Mouse (Mus musculus): ENCODE data around the gene Pax4.

Gene Pax4

DNA sequence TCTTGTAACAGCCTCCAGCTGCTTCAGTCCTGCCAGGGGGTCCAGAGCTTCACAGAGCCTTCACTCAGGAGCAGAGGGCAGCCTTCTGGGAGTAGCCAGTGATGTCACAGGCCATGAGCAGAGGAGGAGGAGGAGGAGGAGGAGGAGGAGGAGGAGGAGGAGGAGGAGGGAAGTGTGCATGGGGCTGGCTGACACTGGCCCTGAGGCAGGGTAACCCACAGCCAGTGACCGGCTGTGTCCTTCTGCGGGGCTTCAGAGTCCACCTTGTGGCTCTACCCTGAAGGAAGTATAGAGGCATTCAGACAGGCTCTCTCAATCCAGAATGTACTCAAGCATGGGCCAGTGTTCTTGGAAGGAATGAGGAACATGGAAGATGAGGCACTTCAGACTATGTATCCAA, at the start of gene Pax4:
Pax4 (minus strand) TSS at position 101 of the 400 bp plus-strand sequence.
- in situ Hi-C loops (cut with MboI, MseI): no loop called here

DNA sequence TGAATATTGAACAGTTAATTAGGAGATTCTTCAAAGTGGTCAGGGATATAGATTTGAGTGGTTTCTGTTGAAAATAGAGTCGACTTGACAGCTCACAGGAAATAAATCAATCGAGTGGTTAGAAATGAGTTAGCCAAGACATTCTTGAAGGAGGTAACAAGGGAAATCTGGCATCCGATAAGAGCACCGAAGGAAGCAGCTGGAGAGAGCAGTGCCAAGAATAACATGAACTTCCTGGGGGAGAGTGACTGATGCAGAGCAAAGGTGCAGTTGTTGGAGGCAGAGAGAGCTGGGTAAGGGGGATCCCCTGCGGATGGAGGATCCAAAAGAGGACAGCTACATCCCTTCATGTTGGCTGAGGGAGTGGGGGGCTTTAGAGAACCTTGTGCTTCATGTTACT, 48.7 kb upstream of the Pax4 start:
- in situ Hi-C loops (cut with MboI, MseI): no loop called here

DNA sequence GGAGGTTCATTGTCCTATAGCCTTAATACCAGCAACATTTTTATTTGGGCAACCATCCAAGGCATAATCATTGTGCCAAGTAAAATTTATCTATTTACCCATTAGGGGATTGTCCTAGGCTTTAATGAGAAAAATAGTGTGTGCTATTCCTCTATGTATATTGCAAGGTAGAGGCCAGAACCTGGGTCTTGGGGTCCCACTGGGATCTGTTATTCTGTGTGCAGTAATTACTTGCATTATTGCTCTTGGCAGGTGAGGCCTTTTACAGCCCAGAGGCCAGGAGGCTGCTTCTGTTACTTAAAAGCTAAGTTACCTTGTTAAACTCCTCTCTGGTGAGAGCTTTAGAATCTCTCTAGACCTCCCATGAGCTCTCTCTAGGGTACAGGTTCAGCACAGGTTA, 42.0 kb upstream of the Pax4 start:
- in situ Hi-C loops (cut with MboI, MseI): no loop called here

DNA sequence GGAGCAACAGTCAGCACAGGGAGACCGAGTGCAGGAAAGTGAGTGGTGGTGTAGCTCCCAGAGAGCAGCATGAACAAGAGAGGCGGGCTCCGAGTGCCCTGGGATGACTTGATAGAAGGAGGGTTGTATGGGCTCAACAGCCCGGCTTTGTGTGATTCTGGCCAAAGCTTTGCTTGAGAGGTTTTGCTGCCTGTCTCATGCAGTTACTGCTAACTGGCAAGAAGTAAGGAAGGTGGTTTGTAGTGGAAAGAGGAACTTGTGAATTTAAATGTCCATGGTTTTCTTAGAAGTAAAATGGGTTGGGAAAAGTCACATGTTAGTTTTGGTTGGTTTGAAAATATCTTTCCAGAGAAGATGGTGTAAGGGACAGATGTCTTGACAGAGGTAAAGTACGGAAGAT, 41.5 kb upstream of the Pax4 start:
- in situ Hi-C loops (cut with MboI, MseI): no loop called here

DNA sequence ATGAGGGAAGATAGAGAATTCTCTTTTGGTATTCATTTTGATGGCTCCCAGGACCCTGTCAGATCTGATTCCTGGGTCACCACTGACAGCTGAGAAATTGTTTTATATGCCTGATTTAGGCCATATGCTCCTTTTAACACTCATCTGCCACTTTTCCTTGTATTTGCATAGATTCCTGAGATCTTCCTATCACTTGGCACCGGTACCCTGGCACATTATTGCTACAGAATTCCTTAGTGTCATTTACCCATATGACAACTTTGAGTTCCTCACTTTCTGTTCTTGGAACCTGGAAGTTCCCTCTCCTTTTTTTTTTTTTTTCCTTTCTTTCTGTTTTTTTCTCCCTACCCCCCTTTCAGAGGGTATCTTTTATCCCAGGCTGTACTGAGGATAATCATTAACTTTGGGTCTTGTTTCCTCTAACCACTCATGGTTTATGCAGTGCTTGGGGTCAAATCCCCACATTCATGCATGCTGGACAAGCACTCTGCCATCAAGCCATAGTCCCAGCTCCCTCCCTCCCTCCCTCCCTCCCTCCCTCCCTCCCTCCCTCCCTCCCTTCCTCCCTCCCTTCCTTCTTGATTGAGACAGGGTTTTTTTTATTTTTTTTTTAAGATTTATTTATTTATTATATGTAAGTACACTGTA, 39.2 kb upstream of the Pax4 start:
- in situ Hi-C loops (cut with MboI, MseI): no loop called here

DNA sequence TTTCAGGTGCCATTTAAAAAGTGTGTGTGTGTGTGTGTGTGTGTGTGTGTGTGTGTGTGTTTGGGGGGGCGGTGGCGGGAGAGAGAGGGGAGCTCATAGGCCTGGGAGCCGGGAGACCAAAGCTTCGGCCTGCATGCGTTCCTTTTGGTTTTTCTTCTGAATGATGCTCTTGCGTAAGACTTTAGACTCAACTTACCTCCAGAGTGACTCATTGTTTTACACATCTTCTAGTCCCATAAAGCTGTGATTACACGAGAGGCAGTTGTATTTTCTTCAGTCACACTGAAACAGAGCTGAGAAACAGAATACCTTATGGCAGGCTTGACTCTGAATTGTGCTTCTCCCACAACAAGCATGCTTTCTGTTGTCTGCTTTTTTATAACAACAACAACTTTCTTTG, 37.8 kb upstream of the Pax4 start:
- in situ Hi-C loops (cut with MboI, MseI): no loop called here

DNA sequence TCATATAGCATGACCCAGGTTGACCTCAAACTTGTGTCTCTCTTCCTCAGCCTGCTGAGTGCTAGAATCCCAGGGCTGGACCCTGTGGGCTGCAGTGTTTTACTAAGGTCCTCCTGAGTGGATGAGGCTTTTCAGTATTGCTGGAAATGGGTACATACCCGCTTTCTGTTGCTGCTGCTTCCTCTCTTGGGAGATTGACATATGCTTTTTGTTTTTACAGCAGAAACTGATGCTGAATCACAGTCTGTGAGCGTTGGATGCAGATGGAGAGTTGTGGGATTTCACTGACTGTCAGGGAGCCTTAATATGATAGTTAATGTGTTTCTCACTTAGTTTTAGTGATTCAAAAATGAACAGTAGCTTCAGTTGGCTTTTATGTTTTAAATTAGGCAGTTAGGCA, 37.3 kb upstream of the Pax4 start:
- in situ Hi-C loops (cut with MboI, MseI): no loop called here

DNA sequence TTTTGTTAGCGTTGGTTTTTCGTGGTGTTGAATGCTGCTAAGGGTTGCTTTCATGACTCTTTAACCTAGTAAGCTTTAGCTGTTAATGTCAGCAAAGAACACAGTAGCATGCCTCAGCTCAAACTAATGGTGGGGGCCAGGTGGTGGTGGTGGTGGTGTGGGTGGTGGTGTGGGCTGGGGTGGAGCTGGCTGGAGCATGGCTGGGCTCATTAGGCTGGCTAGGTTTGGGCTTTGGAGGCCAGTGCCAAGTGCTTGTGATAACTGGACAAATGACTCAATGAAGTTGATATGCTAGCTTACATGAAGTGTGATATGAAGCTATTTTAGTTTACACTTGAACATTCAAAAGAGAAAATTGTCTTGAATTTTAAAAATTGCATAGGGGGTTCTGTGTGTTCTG, 36.9 kb upstream of the Pax4 start:
- in situ Hi-C loops (cut with MboI, MseI): no loop called here

DNA sequence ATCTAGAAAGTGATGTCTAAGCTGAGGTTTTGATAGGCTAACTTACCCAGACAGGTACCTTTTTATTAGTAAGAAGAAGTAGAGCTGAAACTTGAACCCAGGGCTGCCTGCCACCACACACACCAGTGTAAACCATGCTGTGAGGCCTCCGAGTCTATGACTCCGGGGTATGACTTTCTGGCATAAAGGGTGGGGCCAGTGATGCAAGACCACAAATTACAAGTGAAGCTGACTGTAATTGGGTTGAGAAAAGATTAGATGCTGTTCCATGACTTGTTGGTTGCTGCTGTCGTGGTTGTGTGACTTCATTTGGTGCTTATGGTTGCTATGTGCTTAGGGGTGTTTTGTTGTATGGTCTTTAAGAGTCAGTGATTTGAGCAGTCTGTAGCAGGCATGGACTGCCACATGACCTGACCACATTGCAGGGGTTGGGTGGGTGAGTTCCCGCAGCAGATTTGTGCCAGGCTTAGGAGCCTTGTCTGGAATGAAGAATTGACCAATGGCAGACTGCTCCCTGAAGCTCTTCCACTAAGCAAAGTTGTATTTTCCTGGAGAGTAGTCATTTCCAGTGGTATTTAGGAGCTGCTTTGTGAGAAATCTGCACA, 33.7 kb upstream of the Pax4 start:
- in situ Hi-C loops (cut with MboI, MseI): no loop called here

DNA sequence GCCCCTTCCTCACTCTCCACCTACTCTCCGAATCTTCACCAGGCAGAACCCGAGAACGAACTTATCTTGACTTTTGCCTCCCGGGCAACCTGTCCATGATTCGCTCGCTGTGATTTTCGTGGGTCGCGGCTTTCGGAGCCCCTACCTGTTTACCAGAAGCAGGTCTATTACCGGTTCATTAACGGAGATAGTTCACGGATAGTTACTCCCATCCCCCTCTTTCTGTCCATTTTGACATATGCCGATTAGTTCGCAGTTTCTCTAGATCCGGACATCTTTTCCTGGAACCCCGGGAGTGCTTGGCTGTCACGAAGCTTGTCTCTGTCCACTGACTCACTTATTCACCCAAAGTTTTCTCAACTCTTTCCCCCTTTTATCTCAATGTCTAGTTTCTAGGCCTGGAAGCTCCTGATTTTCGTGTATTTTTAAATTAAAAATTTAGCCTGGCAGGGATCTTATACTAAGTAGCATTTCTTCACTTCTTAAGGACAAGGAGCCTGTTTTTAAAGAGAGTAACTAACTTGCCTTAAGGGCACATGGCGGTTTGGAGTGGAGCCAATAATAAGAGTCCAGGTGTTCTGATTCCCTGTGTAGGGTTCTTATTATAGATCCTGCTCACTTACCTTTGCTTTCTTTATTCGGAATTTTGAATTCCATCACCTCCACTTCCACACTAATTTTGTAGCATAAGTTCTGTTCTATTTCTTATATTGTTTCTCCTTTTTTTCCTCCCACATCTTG, 31.8 kb upstream of the Pax4 start:
- in situ Hi-C loops (cut with MboI, MseI): no loop called here

DNA sequence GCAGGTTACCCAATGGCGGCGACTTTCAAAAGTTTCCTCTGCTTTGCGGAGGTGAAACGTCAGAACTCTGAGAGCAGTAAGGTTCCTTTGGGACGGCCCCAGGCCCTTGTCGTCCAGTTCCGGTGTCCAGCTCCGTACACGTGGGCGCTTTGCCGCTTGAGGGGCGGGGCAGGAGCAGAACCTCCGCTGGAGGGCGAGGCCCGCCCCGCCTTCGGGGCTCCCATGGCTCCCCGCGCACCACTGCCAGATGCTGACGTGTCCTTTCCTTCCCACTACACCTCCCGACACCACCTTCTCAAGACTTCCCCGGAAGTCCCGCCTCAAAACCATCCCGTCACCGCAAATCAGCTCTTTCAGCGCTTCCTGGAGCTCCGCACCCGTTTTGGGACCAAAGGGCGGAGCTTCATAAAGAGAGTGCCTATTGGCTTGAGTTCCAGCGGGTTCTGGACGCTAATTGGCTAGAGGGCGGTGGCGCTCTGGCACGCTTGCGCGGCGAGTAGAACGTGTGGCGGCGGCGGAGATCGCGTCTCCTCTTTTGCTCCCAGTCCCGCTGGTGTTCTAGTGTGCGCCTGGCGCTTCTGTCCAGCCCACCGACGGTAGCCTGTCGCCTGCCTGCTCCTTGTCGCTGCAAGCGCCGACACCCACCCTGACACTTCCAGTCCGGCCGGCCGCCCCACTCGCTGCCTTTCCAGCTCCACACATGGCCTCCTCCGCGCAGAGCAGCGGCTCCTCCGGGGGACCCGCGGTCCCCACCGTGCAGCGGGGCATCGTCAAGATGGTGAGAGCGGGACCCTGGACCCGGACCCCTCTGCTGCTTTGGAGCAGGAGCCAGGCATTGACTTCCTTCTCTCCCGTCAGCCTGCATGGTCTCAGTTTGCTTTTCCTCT, 31.0 kb upstream of the Pax4 start:
- in situ Hi-C loops (cut with MboI, MseI): loop anchor here (5.0 kb wide), 1 partner anchor 58 kb away; the partner anchor contains the start of gene Arf5

DNA sequence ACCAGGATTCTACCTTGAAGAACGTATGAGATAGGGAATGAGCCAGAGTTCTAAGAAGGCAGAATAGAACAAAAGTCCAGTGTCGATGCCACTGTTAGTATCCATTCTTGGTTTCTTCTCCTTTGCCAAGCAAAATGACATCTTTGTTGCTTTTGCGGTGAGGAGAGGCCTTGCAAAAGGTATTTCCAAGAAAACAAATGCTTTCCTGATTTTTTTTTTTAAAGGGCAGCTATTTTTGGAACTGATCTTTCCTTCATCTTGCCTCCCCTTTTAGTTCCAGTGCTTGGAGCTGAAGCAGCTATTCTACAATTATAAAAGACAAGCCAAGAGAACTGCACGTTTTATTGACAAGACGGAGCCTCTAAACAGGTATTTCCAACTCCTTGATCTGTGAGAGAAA, 25.7 kb upstream of the Pax4 start, which contains the start of gene Snd1:
Snd1 (plus strand) TSS at position 301 of the 400 bp plus-strand sequence.
- in situ Hi-C loops (cut with MboI, MseI): loop anchor here (5.0 kb wide), 1 partner anchor 53 kb away; the partner anchor contains the start of gene Arf5

DNA sequence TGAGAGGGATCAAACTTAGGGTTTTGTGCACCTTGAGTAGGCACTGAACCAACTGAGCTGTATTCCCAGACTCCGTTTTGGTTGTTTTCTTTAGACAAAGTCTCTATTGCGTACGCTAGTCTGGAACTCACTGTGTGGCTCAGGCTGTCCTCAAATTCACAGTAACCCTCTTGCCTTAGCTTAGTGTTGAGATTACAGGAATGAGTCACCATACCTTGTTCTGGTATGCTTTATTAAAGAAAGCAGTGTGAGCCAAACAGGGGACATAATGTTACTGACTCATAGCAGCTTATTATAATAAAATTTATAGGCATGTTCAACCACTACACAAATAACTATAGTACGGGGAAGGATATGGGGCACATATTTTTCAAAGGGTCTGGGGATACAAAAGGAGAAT, 25.1 kb upstream of the Pax4 start:
- in situ Hi-C loops (cut with MboI, MseI): no loop called here

DNA sequence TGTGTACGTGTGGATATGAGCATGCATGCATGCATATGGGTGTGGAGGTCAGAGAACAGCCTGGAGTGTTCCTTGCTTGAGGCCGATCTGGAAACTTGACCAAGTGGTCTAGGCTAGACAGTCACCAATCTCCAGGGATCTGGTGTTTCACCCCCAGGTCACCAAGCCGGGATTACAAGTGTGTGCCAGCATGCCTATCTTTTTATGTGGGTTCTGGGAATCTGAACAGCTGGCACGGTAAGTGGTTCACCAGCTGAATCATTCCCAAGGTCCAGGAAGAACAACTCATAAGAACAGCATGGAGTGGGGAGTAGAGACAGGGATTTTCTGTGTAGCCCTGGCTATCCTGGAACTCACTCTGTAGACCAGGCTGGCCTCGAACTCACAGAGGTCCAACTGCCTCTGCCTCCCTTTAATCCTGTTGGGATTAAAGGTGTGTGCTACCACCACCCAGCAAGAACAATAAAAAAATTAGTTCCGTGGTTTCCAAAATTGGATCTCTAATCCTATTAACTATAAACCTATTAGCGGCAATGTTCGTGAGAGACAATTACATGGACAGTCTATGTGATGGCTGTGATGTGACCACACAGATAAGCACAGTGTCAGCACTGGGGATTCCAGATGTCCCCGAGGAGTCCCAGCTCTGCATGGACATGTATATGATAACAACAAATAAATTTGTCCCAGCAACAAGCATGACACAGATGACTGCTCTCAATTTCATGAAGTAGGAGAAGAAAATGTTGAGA, 22.3 kb upstream of the Pax4 start:
- in situ Hi-C loops (cut with MboI, MseI): no loop called here

DNA sequence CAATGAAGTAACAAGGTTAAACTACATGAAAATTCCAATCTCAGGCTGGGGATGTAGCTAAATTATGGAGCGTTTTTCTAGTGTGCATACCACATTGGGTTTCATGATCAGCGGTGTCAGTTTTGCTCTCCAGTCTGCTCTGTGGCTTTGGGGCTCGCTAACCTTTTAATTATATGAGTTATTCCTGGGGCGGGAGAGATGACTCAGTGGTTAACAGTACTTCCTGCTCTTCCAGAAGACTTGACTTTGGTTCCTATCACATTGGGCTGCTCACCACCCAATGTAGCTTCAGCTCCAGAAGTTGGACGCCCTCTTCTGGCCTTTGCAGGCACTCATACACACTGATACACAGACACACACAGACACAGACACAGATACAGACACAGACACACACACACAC, 21.5 kb upstream of the Pax4 start:
- in situ Hi-C loops (cut with MboI, MseI): no loop called here

DNA sequence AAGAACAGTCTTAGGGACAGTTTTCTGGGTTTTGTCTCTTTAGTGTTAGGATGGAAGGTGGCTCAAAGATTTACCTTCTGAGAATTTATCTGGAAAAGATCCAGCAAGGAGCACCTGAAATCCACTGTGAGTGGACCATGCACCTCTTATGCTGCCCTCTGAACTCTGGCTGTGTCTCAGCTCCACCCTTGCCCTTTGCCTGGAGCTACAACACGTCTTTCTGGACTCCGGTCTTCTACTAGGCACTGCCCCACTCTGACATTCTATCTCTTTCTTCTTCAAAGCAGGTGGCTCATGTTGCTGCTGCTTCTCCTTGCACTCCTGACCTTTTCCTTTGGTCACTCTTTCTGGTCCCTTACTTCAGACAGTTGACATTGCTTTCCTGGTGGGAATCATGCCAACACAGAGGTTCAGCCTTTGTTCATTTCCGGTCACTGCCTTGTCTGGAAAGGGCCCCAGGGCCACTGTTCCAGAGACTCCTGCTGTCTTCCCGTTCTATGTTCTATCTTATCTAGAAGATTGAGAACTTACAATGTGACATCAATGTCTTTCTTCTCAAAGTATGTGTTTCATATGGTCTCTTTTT, 21.0 kb upstream of the Pax4 start:
- in situ Hi-C loops (cut with MboI, MseI): no loop called here

DNA sequence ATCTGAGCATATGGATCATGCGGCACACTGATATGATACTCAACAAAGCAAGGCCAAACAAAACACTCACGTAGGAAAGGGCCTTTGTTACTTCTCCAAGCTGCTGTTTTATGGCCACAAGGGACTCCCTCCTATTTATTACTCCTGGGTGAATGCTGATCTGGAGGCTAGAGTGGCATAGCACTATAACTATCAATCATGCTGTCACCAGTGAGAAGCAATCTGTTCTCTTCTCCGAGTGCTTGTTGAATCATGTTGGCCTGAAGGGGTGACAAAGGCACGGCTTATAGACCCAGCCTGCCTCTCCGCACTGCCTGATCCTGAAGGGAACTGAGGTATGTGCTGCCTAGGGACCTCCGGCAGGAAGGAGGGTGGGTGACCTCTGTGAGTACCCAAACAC, 15.5 kb upstream of the Pax4 start:
- in situ Hi-C loops (cut with MboI, MseI): no loop called here

DNA sequence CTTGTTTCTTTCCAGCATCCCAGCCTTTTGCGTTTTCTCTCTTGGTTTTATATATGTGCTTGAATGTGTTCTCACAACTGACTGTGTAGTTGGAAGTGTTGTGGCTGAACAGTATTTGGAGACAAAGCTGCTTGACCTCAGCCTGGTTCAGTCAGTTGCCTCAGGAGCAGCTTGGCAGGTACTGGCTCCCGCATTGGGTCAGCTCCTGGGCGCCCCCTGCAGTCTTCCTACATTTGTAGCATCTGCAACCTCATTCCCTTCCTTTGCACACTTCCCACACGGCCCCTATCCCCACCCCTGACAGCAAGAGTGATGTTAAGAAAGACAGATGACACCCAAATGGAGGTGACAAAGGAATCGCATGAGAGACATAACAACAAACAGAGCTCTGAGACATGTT, 11.4 kb upstream of the Pax4 start:
- in situ Hi-C loops (cut with MboI, MseI): no loop called here

DNA sequence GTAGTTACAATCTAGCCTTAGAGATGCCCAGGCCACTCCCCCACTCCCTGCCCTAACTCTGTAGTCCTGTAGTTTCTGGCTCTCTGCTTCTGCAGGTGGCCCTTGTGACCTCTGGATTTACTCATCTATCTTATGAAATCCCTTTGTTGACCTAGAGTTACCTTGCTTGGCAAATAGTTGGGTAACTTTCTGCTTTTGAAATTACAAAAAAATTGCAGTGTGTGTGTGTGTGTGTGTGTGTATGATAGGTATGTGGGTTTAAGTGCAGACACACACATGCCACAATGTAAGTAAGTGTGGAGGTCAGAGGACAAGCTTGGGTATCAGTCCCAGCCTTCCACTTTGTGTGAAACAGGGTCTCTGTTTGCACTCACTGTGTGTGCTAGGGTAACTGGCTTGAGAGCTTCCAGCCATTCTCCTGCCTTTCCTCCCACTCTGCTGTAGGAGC, 10.1 kb upstream of the Pax4 start:
- in situ Hi-C loops (cut with MboI, MseI): no loop called here

DNA sequence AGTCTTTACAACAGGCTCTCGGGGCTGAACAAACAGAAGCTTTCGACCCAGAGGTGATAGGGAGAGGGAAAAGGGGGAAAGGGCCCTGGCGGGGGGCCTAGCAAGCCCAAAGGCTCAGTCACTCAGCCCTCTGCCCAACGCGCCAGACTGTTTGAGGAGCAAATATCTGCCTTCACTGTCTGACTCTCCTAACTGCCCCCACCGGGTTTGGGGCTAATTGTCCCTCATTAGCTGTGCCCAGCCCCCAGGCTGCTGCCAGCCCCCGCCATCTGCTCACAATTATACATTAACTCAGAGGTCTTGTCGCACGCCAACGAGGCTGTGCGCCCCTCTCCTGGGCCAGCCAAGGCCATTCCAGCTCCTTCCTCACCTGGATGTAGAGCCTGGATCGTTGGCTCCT, 1.8 kb upstream of the Pax4 start:
- in situ Hi-C loops (cut with MboI, MseI): no loop called here

DNA sequence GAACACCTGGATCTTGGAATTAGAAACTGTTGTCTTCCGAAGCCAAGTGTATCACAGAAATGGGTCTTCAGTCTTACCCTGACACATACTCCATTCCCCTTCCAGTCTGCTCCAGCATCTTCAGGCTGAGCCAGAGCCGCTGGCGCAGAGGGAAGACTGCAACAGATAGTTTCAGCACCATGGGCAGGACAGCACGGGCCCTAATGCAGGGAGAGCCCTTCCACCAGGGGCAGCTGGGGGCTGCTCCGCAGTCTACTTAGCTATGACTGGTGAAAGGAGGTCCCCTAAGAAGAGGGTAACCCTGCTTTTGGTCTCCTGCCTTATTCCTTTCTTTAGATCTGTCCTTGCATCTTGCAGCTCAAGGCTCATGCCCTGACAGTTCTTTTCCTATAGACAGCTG, 1.3 kb upstream of the Pax4 start:
- in situ Hi-C loops (cut with MboI, MseI): no loop called here

Measured in T-helper 1 cell (primary cell).